Mouse (Mus musculus) adrenal gland, adult 2 months (tissue): Measurements from ENCODE around the gene Cx3cr1. TPM values are rescaled to one million over a fixed set of nuclear protein-coding genes. Genes with fewer than 3 reads are reported as not detected.
"Not testable (repeated sequence)": the region's sequence is repeated elsewhere in the genome, so short reads cannot be mapped to it uniquely, and the experiment has no call there.

Source experiments
- DNase-seq: peaks from one replicate; pipeline ENCODE4 v3.0.0; 2021
- polyA plus RNA-seq: library from polyadenylated mRNA; depleted of rRNA; stranded (reverse); fragments of >200 nt; gene quantifications from 2 replicates; pipeline ENCODE4 v1.2.3, GENCODE M21; 2012
- total RNA-seq, 2 experiments: library from RNA; stranded (reverse); gene quantifications; 2 replicates each; pipeline ENCODE4 v1.2.3; 2021

Gene Cx3cr1
- total and polyA plus RNA-seq, 3 experiments, result 3.5 to 12.5 (median 10.8) TPM

- peak; percentile 87 for DNase-seq
Measured at GRCm38 (mm10) chr9:120027401-120028151, 42.1 kb downstream of the Cx3cr1 start.

- no peak for DNase-seq
Measured at GRCm38 (mm10) chr9:120024625-120025024, 45.1 kb downstream of the Cx3cr1 start.

- DNase-seq, result no peak
Measured at GRCm38 (mm10) chr9:120024171-120024570, 45.5 kb downstream of the Cx3cr1 start.

- DNase-seq, result no peak
Measured at GRCm38 (mm10) chr9:120023086-120023811, 46.4 kb downstream of the Cx3cr1 start, which contains the start of gene Xirp1. Gene Xirp1, minus strand, starts transcription at chr9:120023598.

- no peak for DNase-seq
Measured at GRCm38 (mm10) chr9:120021164-120021563, 48.5 kb downstream of the Cx3cr1 start.

DNA sequence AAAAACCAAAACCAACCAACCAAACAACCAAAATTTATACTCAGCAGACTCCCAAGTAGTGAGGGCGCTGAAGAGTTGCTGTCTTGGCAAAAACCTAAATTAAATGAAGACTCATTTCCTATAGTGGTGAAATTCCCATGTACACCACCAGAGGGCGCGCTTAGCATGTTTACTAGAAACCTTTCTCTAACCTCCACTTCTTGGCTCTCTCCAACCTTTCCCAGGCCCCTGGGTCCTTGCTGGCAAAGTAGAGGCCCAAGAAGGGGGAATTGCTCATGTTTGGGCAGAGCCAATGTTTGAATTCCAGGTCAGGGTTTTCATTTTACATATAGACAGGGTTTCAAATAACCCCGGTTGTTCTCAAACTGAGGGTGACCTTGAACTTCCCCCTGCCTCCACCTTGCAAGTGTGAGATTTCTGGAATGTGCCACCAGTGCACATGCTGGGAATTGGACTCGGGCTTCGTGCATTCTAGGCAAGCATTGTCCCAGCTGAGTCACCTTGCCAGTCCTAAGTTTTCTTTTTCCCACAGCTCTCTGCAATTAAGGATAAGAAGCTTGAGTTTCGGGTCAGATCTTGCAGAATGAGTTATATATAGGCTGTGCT lies 49.3 kb downstream of the Cx3cr1 start:
- DNase-seq, result peak; percentile 70

GRCm38 (mm10) chr9:120016956-120017355 lies 52.7 kb downstream of the Cx3cr1 start:
- peak; percentile 69 for DNase-seq

- DNase-seq, result no peak
Measured at GRCm38 (mm10) chr9:120014828-120015227, 54.9 kb downstream of the Cx3cr1 start.

GRCm38 (mm10) chr9:120013251-120013820 lies 56.3 kb downstream of the Cx3cr1 start:
- no peak for DNase-seq

DNA sequence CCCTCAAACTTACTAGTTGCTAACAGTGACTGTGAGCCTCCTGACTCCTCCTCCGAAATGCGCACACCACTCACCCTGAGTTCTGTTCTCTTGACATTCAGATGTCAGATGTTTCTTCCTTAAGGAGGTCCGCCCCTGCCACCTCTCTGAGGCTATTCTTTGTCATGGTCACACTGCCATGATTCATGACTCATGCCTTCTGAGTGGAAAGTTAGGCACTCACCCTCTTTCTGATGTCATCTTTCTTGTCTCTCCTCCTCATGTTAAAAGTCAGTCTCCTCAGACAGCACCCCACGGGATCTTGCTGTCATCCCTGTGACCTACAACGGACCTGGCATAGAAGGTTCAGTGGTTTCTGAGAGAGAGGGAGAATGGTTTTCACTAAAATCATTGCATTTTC lies 56.9 kb downstream of the Cx3cr1 start:
- peak; percentile 77 for DNase-seq

DNA sequence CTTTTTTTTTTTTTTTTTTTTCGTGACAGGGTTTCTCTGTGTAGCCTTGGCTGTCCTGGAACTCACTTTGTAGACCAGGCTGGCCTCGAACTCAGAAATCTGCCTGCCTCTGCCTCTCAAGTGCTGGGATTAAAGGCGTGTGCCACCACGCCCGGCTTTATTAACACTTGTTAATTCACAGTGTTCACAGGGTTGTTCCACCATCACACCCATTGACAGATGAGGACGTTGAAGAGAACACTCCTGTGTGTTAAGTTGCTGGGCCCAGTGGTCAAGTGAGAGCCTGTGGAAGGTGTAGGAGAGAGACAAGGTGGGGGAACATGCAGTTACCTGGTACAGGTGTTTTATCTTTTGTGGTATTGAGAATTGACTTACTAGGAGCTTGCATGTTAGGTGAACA lies 57.5 kb downstream of the Cx3cr1 start:
- DNase-seq, result not testable (repeated sequence)

GRCm38 (mm10) chr9:120011533-120011932 lies 58.1 kb downstream of the Cx3cr1 start:
- peak; percentile 83 for DNase-seq

DNA sequence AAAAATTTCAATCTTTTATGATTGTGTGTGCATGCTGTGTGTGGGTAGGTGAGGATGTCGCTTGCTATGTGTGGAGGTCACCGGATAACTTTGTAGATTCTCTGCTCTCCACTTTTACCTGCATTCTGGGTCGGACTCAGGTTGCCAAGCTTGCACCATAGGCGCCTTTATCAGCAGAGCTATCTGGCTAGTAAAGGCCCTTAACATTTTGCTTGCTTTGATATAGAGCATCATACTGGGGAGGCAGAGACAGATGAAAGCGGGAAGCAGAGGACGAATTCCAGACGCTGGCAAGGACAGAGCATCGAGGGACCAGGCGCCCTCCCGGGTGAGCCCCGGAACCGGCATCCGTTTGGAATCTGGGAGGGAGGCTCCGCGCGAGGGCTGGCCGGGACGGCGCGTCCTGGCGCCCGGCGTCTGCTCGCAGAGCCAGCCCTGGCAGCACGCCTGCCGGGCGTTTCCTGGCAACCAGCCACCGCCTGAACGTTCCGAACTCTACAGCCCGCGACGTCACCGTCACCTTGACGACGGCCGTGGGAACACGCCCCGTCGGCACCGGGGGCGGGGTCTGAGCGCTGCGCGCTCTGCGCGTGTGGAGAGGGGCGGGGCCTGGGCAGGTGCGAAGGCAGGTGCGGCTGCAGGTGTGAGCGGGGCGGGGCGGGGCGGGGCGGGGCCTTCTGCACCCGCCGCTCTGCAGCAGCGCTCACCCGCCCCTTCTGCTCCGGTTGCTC lies 58.7 kb downstream of the Cx3cr1 start:
- peak; percentile 99 for DNase-seq

DNA sequence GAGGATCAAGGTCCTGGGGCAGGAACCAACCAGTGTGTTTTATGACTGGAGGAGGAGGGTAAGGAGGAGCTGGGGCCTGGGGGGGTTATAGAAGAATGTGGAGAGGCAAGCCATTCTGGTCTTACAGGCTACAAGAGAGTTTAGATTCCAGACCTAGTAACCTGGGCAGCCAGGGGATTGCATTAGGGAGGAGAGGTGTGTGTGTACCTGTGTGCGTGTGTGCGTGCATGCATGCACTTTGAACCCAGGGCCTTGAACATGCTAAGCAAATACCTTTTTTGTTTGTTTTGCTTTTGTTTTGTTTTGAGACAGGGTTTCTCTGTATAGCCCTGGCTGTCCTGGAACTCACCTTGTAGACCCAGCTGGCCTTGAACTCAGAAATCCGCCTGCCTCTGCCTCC lies 59.8 kb downstream of the Cx3cr1 start:
- DNase-seq, result no peak

GRCm38 (mm10) chr9:120009226-120009841 lies 60.3 kb downstream of the Cx3cr1 start:
- DNase-seq, result no peak

- no peak for DNase-seq
Measured at GRCm38 (mm10) chr9:120007833-120008232, 61.8 kb downstream of the Cx3cr1 start.

DNA sequence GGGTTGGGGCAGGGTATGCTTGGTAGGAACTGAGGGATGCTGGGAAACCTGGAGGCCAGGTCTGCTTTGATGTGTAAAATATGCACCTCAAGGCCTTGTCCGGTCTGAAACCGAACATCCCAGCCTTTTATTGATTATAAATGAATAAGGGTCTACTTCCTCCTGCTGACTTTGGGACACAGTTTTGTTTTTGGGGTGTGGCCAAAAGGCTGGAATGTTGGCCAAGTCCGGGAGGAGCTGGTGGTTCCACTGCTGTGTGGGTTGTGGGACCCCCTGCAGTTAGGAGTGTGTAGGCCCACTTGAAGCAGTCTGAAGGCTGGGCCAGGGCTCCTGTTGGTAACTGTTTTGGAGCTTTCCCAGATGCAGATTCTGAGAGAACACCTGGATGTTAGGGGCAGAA lies 63.7 kb downstream of the Cx3cr1 start:
- no peak for DNase-seq

DNA sequence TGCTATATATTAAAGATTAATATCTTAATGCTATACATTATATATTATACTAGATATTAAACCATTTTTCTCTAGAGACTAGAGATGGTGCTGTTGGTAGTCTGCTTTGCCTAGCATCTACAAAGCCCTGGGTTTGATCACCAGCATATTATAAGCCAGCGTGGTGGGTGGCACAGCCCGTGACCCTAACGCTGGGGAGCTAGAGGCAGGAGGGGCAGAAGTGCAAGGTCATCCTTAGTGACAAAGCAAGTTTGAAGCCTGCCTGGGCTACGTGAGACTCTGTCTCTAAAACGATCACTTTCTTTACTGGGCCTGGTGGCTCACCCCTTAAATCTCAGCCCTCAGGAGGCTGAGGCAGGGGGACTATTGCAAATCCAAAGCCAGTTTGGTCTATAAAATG lies 66.8 kb downstream of the Cx3cr1 start:
- no peak for DNase-seq

DNA sequence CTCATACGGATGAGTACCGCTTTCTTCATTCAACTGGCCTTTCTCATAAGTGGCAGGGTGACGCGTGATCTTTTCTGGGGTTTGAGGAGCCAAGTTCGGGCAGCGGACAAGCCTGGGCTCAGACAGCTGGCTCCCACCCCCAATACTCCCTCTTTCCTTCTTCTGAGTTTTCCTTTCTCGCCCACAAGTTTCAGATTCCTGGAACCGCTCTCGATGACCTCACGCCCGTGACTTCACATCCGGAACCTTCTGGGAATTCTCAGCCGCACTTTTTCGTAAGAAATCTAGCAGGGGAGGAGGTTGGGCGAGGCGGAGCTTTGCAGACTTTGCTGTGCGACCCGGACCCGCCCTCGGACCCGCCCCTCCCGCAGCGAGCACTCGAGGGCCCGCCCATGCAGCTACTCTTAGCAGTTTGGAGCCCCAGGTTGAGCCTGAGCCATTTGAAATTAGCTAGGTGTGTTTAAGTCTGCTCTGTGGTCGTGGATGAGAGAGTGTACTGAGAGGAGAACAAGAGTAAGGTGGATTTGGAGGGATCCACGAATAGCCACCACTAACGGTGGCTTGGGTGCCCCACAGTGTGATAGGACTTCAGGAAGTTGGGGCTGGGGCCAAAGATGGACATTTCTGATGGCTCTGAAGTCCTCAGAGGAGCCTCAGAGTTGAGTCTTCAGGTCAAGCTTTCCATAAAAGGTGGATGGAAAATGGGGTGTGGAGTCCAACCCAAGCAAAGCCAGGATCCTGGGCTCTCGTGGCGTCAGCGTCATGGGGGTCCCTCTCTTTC lies 67.5 kb downstream of the Cx3cr1 start:
- peak; percentile 95 for DNase-seq

- DNase-seq, result peak; percentile 16
Measured at GRCm38 (mm10) chr9:120000761-120001160, 68.9 kb downstream of the Cx3cr1 start.

DNA sequence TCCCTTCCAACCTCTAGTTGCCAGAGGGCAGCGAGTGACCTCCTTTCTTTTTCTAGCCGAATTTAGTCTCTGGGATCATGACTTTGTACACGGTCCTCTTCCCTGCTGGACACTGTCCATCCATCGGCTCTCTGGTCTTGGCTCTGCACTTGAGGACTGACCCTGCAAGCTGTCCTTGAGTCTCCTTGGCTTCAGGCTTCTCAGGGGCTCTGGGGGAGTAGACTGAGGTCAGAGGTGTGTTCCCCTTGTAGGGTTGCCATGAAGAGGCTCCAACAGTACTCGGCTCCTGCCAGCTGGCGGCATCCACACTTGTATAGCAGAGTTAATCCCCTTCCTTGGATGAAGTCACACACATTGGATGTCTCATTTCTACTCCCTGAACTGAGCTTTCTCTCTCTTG lies 70.0 kb downstream of the Cx3cr1 start:
- DNase-seq, result peak; percentile 6
